ENCODE assay signal across 25 mouse cellular contexts in the genomic region with DNA sequence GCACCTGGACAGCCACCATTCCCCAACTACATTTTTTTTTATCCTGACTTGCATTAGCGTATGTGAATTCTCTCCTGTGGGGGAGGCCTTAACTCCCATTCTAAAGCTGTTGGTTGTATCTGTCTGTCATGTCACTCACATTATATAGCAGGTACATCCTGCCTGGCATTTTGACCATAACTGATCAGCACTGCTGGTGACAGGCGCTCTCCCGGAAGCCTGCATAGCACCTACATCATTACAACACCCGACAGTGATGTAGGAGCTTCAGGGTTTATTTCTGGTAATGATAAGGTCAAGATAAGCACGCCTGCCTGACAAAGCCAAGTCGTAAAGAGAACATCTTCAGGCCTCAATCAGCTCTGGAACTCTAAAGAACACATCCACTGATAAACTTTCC. TPM values are rescaled to one million over a fixed set of nuclear protein-coding genes. Genes with fewer than 3 reads are reported as not detected.
A peak's percentile ranks its signal among the peaks of the same experiment; 100 is the strongest.
DNase-seq lines count a peak whose midpoint lies in the region; TF ChIP-seq lines count a peak whose summit lies in the region.
"Had no signal": no experiment of that assay in that cellular context is flagged by ENCODE, and none has a peak within 500 bp of the region (broad histone marks: within the 10 kb centered on the region; RNA-seq: fewer than 3 reads in every experiment).

No protein-coding gene starts in this region.

- H3K36me3 ChIP-seq in heart, embryonic 10.5 days: no peaks in the 10 kb centered on the region
- no peaks in the 10 kb centered on the region for H3K36me3 ChIP-seq in MEL (ENCODE audit: control insufficient read depth in 1 of 2, insufficient read depth in 2 of 2, low read length in 2 of 2)
- H3K36me3 ChIP-seq: G1E had no signal

- TF ChIP-seq POLR2A in MEL (IDR thresholded peaks at IDR 0.05; ENCODE audit: control insufficient read depth in 1 of 2, insufficient read depth in 1 of 2, low read depth in 1 of 2, low read length in 2 of 2, poor library complexity in 1 of 2): no peak

- no peak overlapping the region for H3K4me3 ChIP-seq in heart, embryonic 10.5 days
- H3K4me3 ChIP-seq in MEL (ENCODE audit: control insufficient read depth in 1 of 2, insufficient read depth in 1 of 2, low read depth in 2 of 2, low read length in 2 of 2): no peak overlapping the region

- intact Hi-C loops in heart, postnatal 14 days (cut with DNase I): no loop called here

- H3K27me3 ChIP-seq in heart, embryonic 10.5 days (ENCODE audit: insufficient read depth, poor library complexity, severe bottlenecking): peaks cover 53% of the 10 kb centered on the region
- peaks cover 23 to 28% of the 10 kb centered on the region in 2 experiments for H3K27me3 ChIP-seq in MEL (ENCODE audit: control insufficient read depth in 1 of 2, insufficient read depth in 2 of 2, low read length in 2 of 2)

- no peak overlapping the region for H3K27ac ChIP-seq in heart, embryonic 10.5 days
- H3K27ac ChIP-seq in MEL (ENCODE audit: control insufficient read depth, low read depth, low read length): no peak overlapping the region

- no peaks in the 10 kb centered on the region for H3K79me2 ChIP-seq in MEL (ENCODE audit: control insufficient read depth, insufficient read depth, low read length, poor library complexity)

- no peak overlapping the region for H3K9ac ChIP-seq in MEL (ENCODE audit: control insufficient read depth, low read depth, low read length, poor library complexity, severe bottlenecking)

- WGBS in heart, embryonic 10.5 days: 31% methylated on average over 6 of the region's 6 CpGs

- TF ChIP-seq CTCF in MEL (IDR thresholded peaks at IDR 0.05 in 2 of 3, conservative IDR thresholded peaks at IDR 0.05 in 1 of 3; ENCODE audit: control insufficient read depth in 1 of 3, insufficient read depth in 1 of 3, low read depth in 2 of 3, low read length in 3 of 3, poor library complexity in 1 of 3, severe bottlenecking in 1 of 3): no peak

- peaks cover 28% of the 10 kb centered on the region for H3K4me1 ChIP-seq in heart, embryonic 10.5 days
- H3K4me1 ChIP-seq in MEL (ENCODE audit: control insufficient read depth in 1 of 2, insufficient read depth in 2 of 2, low read length in 2 of 2): no peaks in the 10 kb centered on the region

- peak; percentile 68 for DNase-seq in heart, adult 11 months
- DNase-seq in heart, adult 18-20 months: no peak
- DNase-seq in heart, embryonic 10.5 days (ENCODE audit: low spot score): peak; percentile 52
- no peak for DNase-seq in heart, postnatal 14 days
- peak; percentile 13 for DNase-seq in MEL (ENCODE audit: low read depth, low spot score)
- DNase-seq in spleen, postnatal 10 days (ENCODE audit: low spot score in 2 of 2): no peak
- DNase-seq: adrenal gland, adult 2 months; adrenal gland, adult 8-10 months; adrenal gland, postnatal 10 days; adrenal gland, postnatal 14 days; adrenal gland, postnatal 25 days; adrenal gland, postnatal 36 days; B cell, adult 2 months; cerebellum, adult 11 months; cerebellum, adult 11-12 months; cerebellum, adult 18-20 months; cerebellum, adult 2 months had no signal

- no peaks in the 10 kb centered on the region for H3K9me3 ChIP-seq in heart, embryonic 10.5 days
- H3K9me3 ChIP-seq in MEL (replicated peaks; ENCODE audit: insufficient read depth, low read length): no peaks in the 10 kb centered on the region
- H3K9me3 ChIP-seq: G1E had no signal

- TF ChIP-seq EP300 in MEL (IDR thresholded peaks at IDR 0.05; ENCODE audit: low read depth in 1 of 2, low read length in 2 of 2): no peak

- no peak for TF ChIP-seq RAD21 in MEL (IDR thresholded peaks at IDR 0.05; ENCODE audit: low read depth, low read length)

TF ChIP-seq in MEL, 35 proteins besides CTCF, POLR2A, EP300 and RAD21:
- TF ChIP-seq ELF1 (IDR thresholded peaks at IDR 0.05; ENCODE audit: low read depth, low read length) (no peak), ZMIZ1 (IDR thresholded peaks at IDR 0.05; ENCODE audit: low read depth, low read length) (no peak), CHD1 (IDR thresholded peaks at IDR 0.05; ENCODE audit: low read depth, low read length) (no peak), KAT2A (conservative IDR thresholded peaks at IDR 0.05; ENCODE audit: low read depth, low read length) (no peak), MXI1 (IDR thresholded peaks at IDR 0.05; ENCODE audit: low read depth, low read length) (no peak), JUND (IDR thresholded peaks at IDR 0.05; ENCODE audit: low read depth, low read length) (no peak), USF2 (IDR thresholded peaks at IDR 0.05; ENCODE audit: borderline replicate concordance in 1 of 2, insufficient read depth in 1 of 2, low read depth in 1 of 2, low read length in 2 of 2) (no peak), TBP (IDR thresholded peaks at IDR 0.05; ENCODE audit: low read depth, low read length) (no peak), MYB (IDR thresholded peaks at IDR 0.05; ENCODE audit: low read depth, low read length) (no peak), ZNF384 (IDR thresholded peaks at IDR 0.05; ENCODE audit: low read depth, low read length) (no peak), MYC (IDR thresholded peaks at IDR 0.05; ENCODE audit: low read depth, low read length) (no peak), GATA1 (IDR thresholded peaks at IDR 0.05; ENCODE audit: low read depth, low read length) (0 out of 2 replicates have a peak, but pooled peaks have one; percentile 43), TAL1 (IDR thresholded peaks at IDR 0.05; ENCODE audit: low read length) (no peak), TCF12 (IDR thresholded peaks at IDR 0.05; ENCODE audit: low read depth, low read length) (0 out of 2 replicates have a peak, but pooled peaks have one; percentile 11), HCFC1 (IDR thresholded peaks at IDR 0.05; ENCODE audit: low read depth, low read length) (no peak), CHD2 (IDR thresholded peaks at IDR 0.05; ENCODE audit: low read length) (no peak)

RNA-seq across cellular contexts. Expression of gene Alox8, which starts 2.6 kb away (rescaled TPM):
- total RNA-seq in heart, adult 18-20 months (2021): 1 to 10 TPM; 1.1 to 2.2 TPM
- polyA plus RNA-seq in heart, embryonic 10.5 days (2016; fragmentation: Nextera tagmentation; extraction: Ambion mirVana): 1.1 and 1.2 TPM in 2 replicates
- total RNA-seq in heart, postnatal 14 days (2021): 1 to 10 TPM in 1 of 2 experiments, under 1 TPM in 1; 0.88 to 1.7 TPM
- 0.31 and 0.56 TPM in 2 replicates for total RNA-seq in MEL (2012; rRNA removed)
- polyA plus RNA-seq in MEL (2012; ENCODE audit: insufficient read depth in 1 of 2, insufficient read length in 2 of 2, low read depth in 1 of 2, low replicate concordance in 2 of 2, missing spikeins in 1 of 2): under 1 TPM in 1 of 2 experiments, not detected in 1; 0.07 TPM
- total RNA-seq: adrenal gland, adult 18-20 months; adrenal gland, adult 2 months; adrenal gland, adult 8-10 months; adrenal gland, postnatal 10 days; adrenal gland, postnatal 14 days; adrenal gland, postnatal 25 days; adrenal gland, postnatal 36 days had no signal
- polyA plus RNA-seq: adrenal gland, adult 2 months; G1E; Patski had no signal

RNA-seq across cellular contexts. Expression of gene Gucy2e, which starts 36.6 kb away (rescaled TPM):
- total RNA-seq in heart, adult 18-20 months (2021): 1 to 10 TPM; 1.3 to 1.5 TPM
- polyA plus RNA-seq in heart, embryonic 10.5 days (2016; fragmentation: Nextera tagmentation; extraction: Ambion mirVana): 0.24 and 0.46 TPM in 2 replicates
- 1 to 10 TPM in 1 of 2 experiments, under 1 TPM in 1; 1.00 to 1.3 TPM for total RNA-seq in heart, postnatal 14 days (2021)
- not detected in 2 replicates for total RNA-seq in MEL (2012; rRNA removed)
- polyA plus RNA-seq in MEL (2012; ENCODE audit: insufficient read depth in 1 of 2, insufficient read length in 2 of 2, low read depth in 1 of 2, low replicate concordance in 2 of 2, missing spikeins in 1 of 2): not detected
- total RNA-seq: adrenal gland, adult 2 months; adrenal gland, adult 8-10 months; adrenal gland, postnatal 10 days; adrenal gland, postnatal 14 days; adrenal gland, postnatal 25 days; adrenal gland, postnatal 36 days; adrenal gland, postnatal 4 days had no signal
- polyA plus RNA-seq: adrenal gland, adult 2 months; C2C12; G1E; Patski had no signal

RNA-seq across cellular contexts. Expression of gene Alox12b, which starts 43.4 kb away (rescaled TPM):
- total RNA-seq in heart, adult 18-20 months (2021): not detected
- polyA plus RNA-seq in heart, embryonic 10.5 days (2016; fragmentation: Nextera tagmentation; extraction: Ambion mirVana): not detected in 2 replicates
- not detected for total RNA-seq in heart, postnatal 14 days (2021)
- not detected in 2 replicates for total RNA-seq in MEL (2012; rRNA removed)
- not detected for polyA plus RNA-seq in MEL (2012; ENCODE audit: insufficient read depth in 1 of 2, insufficient read length in 2 of 2, low read depth in 1 of 2, low replicate concordance in 2 of 2, missing spikeins in 1 of 2)
- total RNA-seq: adrenal gland, adult 18-20 months; adrenal gland, adult 2 months; adrenal gland, adult 8-10 months; adrenal gland, postnatal 10 days; adrenal gland, postnatal 14 days; adrenal gland, postnatal 25 days; adrenal gland, postnatal 36 days; adrenal gland, postnatal 4 days; CH12.LX; G1E had no signal
- polyA plus RNA-seq: activated CD4-positive, CD25-positive, alpha-beta regulatory T cell, adult 4 months; adrenal gland, adult 2 months; C2C12; CD4-positive, CD25-positive, alpha-beta regulatory T cell, adult 4 months; G1E; Patski had no signal

Comparison
In these comparisons a context has a peak if more than half of its experiments do, and no peak if none do; other contexts are left out.
1. DNase-seq: peak in heart, adult 11 months (single experiment), heart, embryonic 10.5 days (single experiment) and MEL (single experiment); none in heart, adult 18-20 months (0 of 2), heart, postnatal 14 days (0 of 2) and spleen, postnatal 10 days (0 of 2).